Mouse (Mus musculus) B cell, adult 62 days (primary cell): ENCODE results near the gene Tagap. TPM values are rescaled to one million over a fixed set of nuclear protein-coding genes. Genes with fewer than 3 reads are reported as not detected.

ENCODE experiments used
- total RNA-seq: library from RNA; stranded (reverse); gene quantifications from 4 replicates; pipeline ENCODE4 v1.2.4, GENCODE M21; 2023

Gene Tagap
- 166 to 198 TPM (median 189 TPM) in 4 replicates for total RNA-seq

DNA sequence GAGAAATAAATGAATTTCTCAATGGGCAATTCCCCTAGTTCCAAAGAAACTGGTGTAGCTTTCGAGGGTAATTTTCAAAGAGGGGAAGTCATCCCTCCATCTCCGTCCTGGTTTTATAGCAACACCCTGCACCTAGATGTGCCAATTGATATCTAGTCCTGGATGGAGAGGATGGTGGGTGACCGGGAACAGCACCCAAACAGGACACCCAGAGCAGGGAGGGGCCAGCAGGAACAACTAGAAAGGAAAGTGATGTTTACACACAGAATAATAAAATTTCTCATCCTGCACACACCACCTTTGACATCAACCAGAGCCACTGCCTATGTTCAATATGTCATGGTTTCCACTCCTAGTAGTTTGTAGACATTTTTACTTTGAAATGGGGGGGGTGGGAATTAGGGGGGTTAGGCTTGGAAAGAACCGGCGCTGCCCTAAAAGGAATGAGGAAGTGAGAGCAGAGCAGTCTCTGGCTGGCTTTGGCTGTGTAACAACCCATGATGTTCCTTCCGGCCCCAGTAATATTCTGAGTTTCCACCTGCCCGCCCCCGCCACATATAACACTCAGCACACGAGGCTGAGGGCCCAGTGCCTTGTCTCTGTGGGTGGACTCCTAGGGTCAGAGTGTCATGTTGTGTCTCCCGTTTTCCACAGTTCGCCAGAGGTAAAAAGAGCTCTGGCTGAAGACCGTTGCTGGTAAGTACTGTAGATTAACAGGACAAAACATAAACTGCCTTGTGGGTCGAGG is at the start of gene Tagap:
Tagap (plus strand) TSS at position 588 of the 748 bp plus-strand sequence.

DNA sequence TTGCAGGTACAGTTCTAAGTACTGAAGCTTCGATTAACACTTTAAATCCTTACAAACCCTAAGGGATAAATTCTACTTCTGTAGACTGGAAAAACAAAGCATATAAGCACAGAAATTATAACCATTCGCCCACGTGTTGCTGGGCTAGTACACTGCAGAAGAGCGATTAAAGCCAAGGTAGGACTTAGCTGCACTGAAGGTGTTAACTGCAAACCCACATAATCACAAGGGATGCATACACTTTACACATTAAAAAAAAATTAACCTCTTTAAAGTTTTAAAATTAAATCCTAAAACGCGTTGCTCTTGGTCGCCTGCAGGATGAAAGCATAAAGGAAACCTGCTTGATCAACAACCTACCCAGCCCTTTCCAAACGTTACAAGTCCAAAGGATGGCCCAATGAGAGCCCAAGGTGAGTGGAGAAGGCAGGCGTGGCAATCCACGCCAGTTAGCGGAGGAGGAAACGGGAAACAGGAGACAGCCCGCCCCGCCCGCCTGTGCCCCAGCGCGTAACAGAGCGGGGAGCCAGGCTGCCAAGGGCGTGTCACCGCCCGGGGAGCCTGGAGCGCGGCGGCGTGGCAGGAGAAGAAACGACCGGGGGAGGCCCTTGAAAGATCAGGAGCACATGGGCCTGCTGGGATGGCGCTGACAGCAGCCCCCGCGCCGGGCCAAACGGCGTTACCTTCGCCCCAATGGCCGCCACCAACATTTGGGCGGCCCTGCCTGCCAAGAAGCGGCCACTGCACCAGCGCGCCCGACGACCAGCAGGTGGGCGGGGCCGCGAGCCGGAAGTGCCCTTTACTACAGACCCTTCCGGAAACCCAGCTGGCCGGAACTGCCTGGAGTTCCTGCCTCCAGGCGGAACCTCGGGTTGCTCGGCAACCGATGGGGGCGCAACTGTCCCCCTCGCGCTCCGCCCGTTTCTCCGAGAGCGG is 19.6 kb downstream of the Tagap start, which contains the start of gene Rsph3a:
Rsph3a (plus strand) TSS at position 498 of the 936 bp plus-strand sequence.

Other genes starting within 250 kb of the Tagap start
- 0.24 to 0.63 TPM in 2 of 4 replicates, not detected in the others for gene Fndc1, start 98.7 kb upstream of the Tagap start, total RNA-seq
- 6.4 to 15.0 TPM (median 9.3 TPM) in 4 replicates for gene Rsph3a, start 19.6 kb downstream of the Tagap start, total RNA-seq
- gene Gm49673, start 221.8 kb downstream of the Tagap start, total RNA-seq, result 0.30 to 0.98 TPM (median 0.72 TPM) in 3 of 4 replicates, not detected in the other
- 22.8 to 29.0 TPM (median 24.0 TPM) in 4 replicates for gene Rnaset2a, start 222.1 kb downstream of the Tagap start, total RNA-seq
- gene Fgfr1op, start 239.5 kb downstream of the Tagap start, total RNA-seq, result 57.7 to 62.7 TPM (median 59.6 TPM) in 4 replicates